Mouse (Mus musculus): Measurements from ENCODE around the gene Nrap.

- no peak for TF ChIP-seq POLR2A (IDR thresholded peaks at IDR 0.05; ENCODE audit: insufficient read length, low read depth)
- TF ChIP-seq CEBPB (IDR thresholded peaks at IDR 0.05; ENCODE audit: insufficient read depth, poor library complexity, severe bottlenecking): no peak
- TF ChIP-seq POLR2AphosphoS2 (IDR thresholded peaks at IDR 0.05; ENCODE audit: insufficient read length, low read depth): no peak
- TF ChIP-seq MYOG (IDR thresholded peaks at IDR 0.05; ENCODE audit: control insufficient read depth in 1 of 3, insufficient read depth in 1 of 3, insufficient read length in 2 of 3, low read depth in 2 of 3): no peak
- no peak for TF ChIP-seq E2F4 (IDR thresholded peaks at IDR 0.05; ENCODE audit: insufficient read depth)
These were observed 28.6 kb upstream of the Nrap start for GRCm38 (mm10) chr19:56418404-56418803.
